Mouse (Mus musculus): ENCODE data around the gene Mitf.

Mitf gene

GRCm38 (mm10) chr6:97882931-97883330 is 76.1 kb downstream of the Mitf start:
- DNase-seq: no peak

DNA sequence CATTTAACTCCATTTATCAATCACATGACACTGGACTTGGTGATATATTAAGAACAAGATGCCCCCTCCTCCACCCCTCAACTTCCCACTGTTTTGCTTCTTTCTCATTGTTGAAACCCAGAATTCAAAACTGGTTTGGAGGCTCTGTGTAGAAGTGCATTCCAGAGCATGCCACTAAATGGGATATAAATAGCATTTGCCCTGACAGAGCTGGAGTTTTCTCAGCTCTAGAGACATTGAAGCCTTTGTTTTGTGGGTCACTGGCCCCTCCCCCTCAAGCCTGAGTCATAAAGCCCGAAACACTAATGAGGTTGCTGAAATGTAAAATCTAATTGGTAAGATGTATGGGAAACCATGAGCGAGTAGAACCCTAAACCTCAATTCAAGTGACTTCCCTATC is 76.6 kb downstream of the Mitf start:
- DNase-seq: no peak

DNA sequence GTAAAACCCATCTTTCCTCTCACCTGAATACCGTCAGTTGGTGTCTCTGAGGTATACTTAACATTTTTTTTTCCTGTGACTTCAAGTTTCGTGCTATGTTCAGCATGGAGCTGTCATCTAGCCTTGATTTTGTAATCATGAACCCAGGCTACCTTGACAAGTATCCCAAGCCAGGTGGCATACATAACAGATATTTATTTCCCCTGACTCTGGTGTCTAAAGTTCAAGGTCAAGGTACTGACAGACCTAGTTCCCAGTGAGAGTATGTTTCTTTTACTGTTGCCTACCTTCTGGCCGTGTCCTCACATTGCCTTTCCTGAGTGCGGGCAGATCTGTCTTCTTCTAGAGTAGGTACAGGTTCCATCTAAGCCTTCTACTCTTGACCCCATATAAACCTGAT is 78.1 kb downstream of the Mitf start:
- DNase-seq: no peak

GRCm38 (mm10) chr6:97885606-97886005 is 78.8 kb downstream of the Mitf start:
- DNase-seq: no peak

GRCm38 (mm10) chr6:97887893-97888292 is 81.0 kb downstream of the Mitf start:
- DNase-seq: no peak

- no peak for DNase-seq
These were observed 81.7 kb downstream of the Mitf start for GRCm38 (mm10) chr6:97888596-97888995.

DNA sequence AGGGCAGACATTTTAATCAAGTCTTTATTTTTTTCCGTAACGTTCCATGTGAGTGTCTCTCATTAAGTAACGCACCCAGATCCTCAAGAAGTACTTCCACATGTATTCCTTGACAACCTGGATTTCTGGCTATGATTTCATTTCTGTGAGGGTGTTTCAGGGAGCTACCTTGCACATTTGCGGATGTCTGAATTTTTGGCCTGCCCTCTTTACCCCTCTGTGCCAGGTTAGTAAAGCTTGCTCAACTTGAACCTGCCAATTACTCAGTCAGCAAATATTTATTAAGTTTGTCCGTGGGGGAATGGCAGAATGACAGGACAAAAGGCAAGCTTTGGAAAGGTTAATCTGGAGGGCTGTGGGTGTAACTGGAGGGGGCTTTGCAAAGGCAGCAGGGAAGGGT is 86.7 kb downstream of the Mitf start:
- DNase-seq: no peak

GRCm38 (mm10) chr6:97897191-97897590 is 90.3 kb downstream of the Mitf start:
- DNase-seq: no peak

DNA sequence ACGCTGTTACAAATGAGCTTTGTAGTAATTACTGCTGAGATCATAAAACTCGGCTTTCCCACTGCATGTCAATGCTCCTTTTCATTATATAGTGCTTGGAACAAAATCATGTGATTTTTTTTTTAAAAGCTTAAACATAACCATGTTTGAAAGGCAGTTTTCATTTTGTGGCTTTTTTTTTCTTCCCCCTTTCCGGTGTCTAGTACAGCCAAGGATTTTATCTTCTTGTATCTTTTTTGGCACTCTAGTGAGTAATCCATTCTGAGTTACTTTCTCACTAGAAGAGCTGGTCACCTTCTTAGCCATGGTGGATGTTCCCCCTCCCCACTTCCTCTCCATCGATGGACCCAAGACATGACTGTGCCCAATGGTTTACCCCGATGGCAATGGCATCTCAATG is 91.2 kb downstream of the Mitf start:
- DNase-seq: no peak

GRCm38 (mm10) chr6:97901561-97901960 is 94.7 kb downstream of the Mitf start:
- no peak for DNase-seq

DNA sequence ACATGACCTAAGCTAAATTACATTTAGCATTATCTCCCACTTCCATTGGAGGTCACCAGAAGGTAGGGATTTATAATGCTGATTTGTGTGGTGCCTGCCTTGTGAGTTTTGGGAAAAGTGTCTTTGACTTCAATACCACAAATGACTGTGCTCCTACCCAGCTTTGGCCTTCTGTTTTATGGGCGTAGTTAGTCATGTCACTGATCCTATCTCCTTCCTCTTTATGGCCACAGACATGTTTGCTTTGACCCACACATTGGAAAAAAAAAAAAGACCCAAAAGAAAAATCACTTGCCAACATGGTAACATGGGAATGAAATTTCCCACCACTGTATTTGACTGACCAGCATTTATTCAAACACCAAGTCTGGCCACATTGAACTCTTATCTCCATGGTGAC is 95.4 kb downstream of the Mitf start:
- no peak for DNase-seq

- DNase-seq: no peak
These were observed 107.9 kb downstream of the Mitf start for GRCm38 (mm10) chr6:97914768-97915167.

- no peak for DNase-seq
These were observed 109.6 kb downstream of the Mitf start for GRCm38 (mm10) chr6:97916386-97916903.

- DNase-seq: no peak
These were observed 111.2 kb downstream of the Mitf start for GRCm38 (mm10) chr6:97918051-97918450.

DNA sequence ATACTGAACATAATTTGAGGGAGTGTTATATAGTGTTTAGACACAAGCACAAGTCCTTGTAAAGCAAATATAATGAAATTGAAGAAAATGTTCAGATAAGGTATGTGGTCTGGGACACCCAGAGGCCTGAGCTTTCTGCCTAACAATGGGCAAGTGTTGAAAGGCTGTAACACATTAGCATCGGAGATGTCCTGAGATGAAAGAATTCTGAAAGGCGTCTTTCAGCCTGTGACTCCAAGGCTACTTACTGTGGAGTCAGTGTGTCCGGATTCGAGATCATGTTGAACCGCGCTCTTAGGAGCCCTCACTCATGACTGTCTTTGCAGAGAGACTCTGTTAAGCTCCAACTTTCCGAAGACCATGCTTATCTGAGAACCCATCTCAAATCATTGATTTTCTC is 111.6 kb downstream of the Mitf start:
- no peak for DNase-seq

- no peak for DNase-seq
These were observed 112.4 kb downstream of the Mitf start for GRCm38 (mm10) chr6:97919287-97919686.

- DNase-seq: no peak
These were observed 114.7 kb downstream of the Mitf start for GRCm38 (mm10) chr6:97921591-97921990.

DNA sequence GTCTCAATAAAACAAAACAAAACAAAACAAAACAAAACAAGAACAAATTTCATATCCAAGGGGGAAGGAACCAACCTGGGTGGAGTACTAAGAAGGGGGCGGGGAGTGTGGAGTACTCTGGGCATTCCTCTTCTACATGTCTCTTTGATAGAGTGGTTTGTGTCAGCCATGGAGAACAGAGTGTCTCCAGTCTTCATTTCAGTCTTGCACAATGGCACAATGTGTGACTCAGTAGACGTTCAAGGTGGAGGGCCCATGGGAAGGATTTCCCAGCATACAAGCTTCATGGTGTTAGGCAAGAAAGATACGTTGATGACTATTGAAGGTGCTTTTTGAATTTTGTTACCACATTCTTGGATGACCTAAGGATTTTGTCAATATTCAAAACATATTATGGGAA is 117.4 kb downstream of the Mitf start:
- no peak for DNase-seq

DNA sequence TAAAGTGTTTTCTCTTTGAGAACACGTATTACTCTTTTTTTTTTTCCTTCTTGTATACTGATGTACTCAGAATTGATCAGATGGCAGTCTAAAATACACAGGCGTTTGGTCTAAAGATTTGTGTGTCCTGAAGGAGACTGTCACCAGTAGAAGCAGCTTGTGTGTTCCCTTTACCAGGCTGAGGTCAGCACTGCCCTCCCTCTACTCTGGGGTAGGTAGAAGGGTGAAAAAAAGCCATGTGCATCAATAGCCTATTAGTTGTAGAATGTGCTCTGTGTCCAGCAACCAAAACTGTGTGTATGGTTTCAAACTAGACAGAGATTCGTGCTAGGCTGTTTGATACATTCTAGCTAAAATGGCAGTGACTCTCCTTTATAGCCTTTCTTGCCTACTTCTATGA is 122.2 kb downstream of the Mitf start:
- no peak for DNase-seq

DNA sequence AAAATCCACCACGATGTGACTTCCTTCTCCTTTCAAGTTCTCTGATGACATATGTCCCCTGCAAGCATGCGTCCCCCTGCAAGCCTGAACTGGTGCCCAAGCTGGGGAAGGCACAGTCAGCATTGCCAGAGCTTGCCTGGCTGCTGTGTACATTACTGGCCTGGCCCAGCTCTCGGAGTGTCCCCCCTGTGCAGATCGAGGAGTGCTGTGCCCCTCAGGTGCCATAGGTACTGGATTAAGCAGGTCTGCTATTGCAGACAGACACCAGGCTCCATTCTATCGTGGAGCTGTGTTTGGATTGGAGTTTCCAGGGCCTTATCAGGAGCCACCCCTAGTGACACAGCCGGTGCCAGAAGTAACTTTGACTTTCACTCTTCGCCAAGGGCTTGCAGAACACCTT is 122.6 kb downstream of the Mitf start:
- DNase-seq: no peak

DNA sequence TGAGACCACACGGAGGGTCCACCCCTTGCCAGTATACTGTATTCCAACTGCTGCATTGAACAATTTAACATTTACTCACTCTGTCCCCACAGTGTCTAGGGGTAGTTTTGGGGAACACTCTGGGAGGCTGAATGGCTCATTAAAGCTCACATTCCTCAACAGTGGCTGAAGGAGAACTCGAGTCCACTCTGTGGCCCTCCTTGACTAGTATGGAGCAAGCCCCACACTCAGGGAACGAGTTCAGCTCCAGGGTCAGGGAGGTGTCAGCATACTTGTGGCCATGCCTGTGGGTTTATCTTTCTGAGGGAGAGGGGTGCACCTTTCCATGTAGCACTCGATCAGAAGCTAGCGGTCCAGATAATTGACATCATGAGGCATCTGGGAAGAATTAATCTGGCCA is 130.3 kb downstream of the Mitf start:
- DNase-seq: no peak

- DNase-seq: no peak
These were observed 131.2 kb downstream of the Mitf start for GRCm38 (mm10) chr6:97937897-97938614.

DNA sequence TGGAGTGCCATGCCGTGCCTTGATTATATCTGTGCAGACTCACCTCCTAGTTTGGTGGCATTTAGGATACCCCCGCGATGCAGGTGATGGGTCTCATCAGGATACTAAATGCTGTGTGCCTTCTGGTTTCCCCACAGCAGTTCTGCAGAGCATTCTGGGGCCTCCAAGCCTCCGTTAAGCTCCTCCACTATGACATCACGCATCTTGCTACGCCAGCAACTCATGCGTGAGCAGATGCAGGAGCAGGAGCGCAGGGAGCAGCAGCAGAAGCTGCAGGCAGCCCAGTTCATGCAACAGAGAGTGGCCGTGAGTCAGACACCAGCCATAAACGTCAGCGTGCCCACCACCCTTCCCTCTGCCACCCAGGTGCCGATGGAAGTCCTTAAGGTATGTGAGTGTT is 134.1 kb downstream of the Mitf start:
- no peak for DNase-seq

- DNase-seq: no peak
These were observed 143.4 kb downstream of the Mitf start for GRCm38 (mm10) chr6:97950033-97950881.
